Mouse (Mus musculus) bone marrow macrophage, adult 2 months (primary cell): Measurements from ENCODE around the gene Aldh3b1.

Experiments used
- CTCF ChIP-seq: IDR thresholded peaks from 2 replicates; pipeline ENCODE4 v1.5.1; 2012; ENCODE audit warnings: low read depth, mild to moderate bottlenecking, low read length, moderate library complexity
- POLR2A ChIP-seq: IDR thresholded peaks from 2 replicates; pipeline ENCODE4 v1.6.1; 2012; ENCODE audit warnings: mild to moderate bottlenecking, low read depth, low read length, borderline replicate concordance

DNA sequence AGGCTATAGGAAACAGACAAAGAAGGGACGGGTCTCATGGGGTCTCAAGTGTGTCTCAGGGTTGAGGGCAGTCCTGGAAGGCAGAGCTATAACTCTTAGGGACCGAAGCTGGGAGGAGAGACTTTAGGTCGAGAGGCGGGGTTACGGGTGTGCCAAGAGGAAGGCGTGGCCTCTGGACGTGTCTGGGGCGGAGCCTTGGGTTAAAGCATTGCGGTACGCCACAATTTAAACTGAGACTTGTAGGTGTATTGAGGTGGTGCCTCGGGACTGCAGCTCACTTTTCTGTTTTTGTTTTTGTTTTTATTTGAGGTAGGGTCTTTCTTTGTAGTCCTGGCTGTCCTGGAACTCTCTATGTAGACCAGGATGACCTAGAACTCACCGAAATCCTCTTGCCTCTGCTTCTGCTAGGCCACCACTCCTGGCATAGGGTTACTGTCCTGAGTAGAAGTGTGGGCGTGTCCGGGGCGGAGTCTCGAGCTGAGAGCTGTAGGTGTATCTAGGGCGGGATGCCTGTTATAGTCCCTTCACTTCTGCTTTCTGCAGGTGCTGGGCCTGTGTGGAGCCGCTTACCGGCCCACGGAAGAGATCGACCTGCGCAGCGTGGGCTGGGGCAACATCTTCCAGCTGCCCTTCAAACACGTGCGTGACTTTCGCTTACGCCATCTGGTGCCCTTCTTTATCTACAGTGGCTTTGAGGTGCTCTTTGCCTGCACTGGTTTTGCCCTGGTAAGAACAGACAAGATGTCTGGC lies 13.6 kb upstream of the Aldh3b1 start:
- TF ChIP-seq POLR2A (no peak), CTCF (no peak)
